Mouse (Mus musculus) T-helper 2 cell (primary cell): ENCODE data around the gene Ten1.

Experiments used
- in situ Hi-C: fragments of 300-600 bp; cut with MboI, MseI; formaldehyde crosslinking; loops from one replicate; pipeline ENCODE4 v1.15.1; 2025; ENCODE audit warnings: high pct_unique_total_duplicates

The Ten1 gene

GRCm38 (mm10) chr11:116234901-116235300 is 36.2 kb downstream of the Ten1 start:
- in situ Hi-C loops = no loop called here

GRCm38 (mm10) chr11:116237742-116238395 is 39.2 kb downstream of the Ten1 start, which contains the start of gene Evpl:
TSS of gene Evpl (minus strand) at chr11:116238077.
- in situ Hi-C loops = no loop called here

GRCm38 (mm10) chr11:116239797-116240196 is 41.1 kb downstream of the Ten1 start:
- in situ Hi-C loops = no loop called here

- in situ Hi-C loops = no loop called here
Measured at GRCm38 (mm10) chr11:116241744-116242235, 43.1 kb downstream of the Ten1 start.

- in situ Hi-C loops = no loop called here
Measured at GRCm38 (mm10) chr11:116244580-116244979, 45.9 kb downstream of the Ten1 start.

GRCm38 (mm10) chr11:116245616-116246015 is 47.0 kb downstream of the Ten1 start:
- in situ Hi-C loops = no loop called here

- in situ Hi-C loops = no loop called here
Measured at GRCm38 (mm10) chr11:116247502-116248222, 49.0 kb downstream of the Ten1 start.

GRCm38 (mm10) chr11:116250898-116251297 is 52.2 kb downstream of the Ten1 start:
- in situ Hi-C loops = no loop called here

- in situ Hi-C loops = no loop called here
Measured at GRCm38 (mm10) chr11:116253076-116253600, 54.5 kb downstream of the Ten1 start.

GRCm38 (mm10) chr11:116254627-116255026 is 56.0 kb downstream of the Ten1 start:
- in situ Hi-C loops = no loop called here

- in situ Hi-C loops = no loop called here
Measured at GRCm38 (mm10) chr11:116255090-116255981, 56.7 kb downstream of the Ten1 start.

GRCm38 (mm10) chr11:116255982-116256675 is 57.5 kb downstream of the Ten1 start:
- in situ Hi-C loops = no loop called here

GRCm38 (mm10) chr11:116259461-116259860 is 60.8 kb downstream of the Ten1 start:
- in situ Hi-C loops = no loop called here

- in situ Hi-C loops = no loop called here
Measured at GRCm38 (mm10) chr11:116260259-116260658, 61.6 kb downstream of the Ten1 start.
